Mouse (Mus musculus): Measurements from ENCODE around the gene Pemt. TPM values are rescaled to one million over a fixed set of nuclear protein-coding genes. Genes with fewer than 3 reads are reported as not detected.
A peak's percentile ranks its signal among the peaks of the same experiment; 100 is the strongest.

Gene Pemt
- total and polyA plus RNA-seq, 2 experiments from 2014 or later: 14.2 to 16.2 TPM

- ATAC-seq: peak; percentile 36; the same call in 1 of the 2 replicates
Observed at GRCm38 (mm10) chr11:59964818-59965217, 81.5 kb downstream of the Pemt start, which contains the start of gene Rasd1. Gene Rasd1, minus strand, starts transcription at chr11:59964944.

GRCm38 (mm10) chr11:59964163-59964758 lies 82.0 kb downstream of the Pemt start:
- peak overlapping the region; percentile 40 for H3K9ac ChIP-seq
- DNase-seq (peak; percentile 40), ATAC-seq (no peak)
- no peak overlapping the region for H3K27ac ChIP-seq (ENCODE audit: low read depth, low read length)
- no peak for TF ChIP-seq CTCF (IDR thresholded peaks at IDR 0.05; ENCODE audit: low read depth)
- peaks cover 18% of the 10 kb centered on the region for H3K4me1 ChIP-seq (ENCODE audit: insufficient read depth)
- H3K4me2 ChIP-seq (ENCODE audit: low read depth): peak overlapping the region; percentile 92
- peaks cover 13% of the 10 kb centered on the region; the same call in 1 of the 2 replicates for H3K36me3 ChIP-seq (ENCODE audit: insufficient read depth)
- WGBS: 4% methylated on average over 33 of the region's 33 CpGs
- H3K27me3 ChIP-seq (ENCODE audit: insufficient read depth, low read length): peaks cover 18% of the 10 kb centered on the region
- H3K9me3 ChIP-seq (ENCODE audit: low read length): no peaks in the 10 kb centered on the region
- peak overlapping the region; percentile 42 for H3K4me3 ChIP-seq (ENCODE audit: low read depth, low read length)

More at GRCm38 (mm10) chr11:59964818-59965217, 81.5 kb downstream of the Pemt start, which contains the start of gene Rasd1:
- Histone ChIP-seq H3K27me3 (ENCODE audit: insufficient read depth, low read length) (peaks cover 18% of the 10 kb centered on the region), H3K36me3 (ENCODE audit: insufficient read depth) (peaks cover 13% of the 10 kb centered on the region; the same call in 1 of the 2 replicates), H3K9ac (peak within 1 kb of the TSS; percentile 40), H3K4me2 (ENCODE audit: low read depth) (peak within 1 kb of the TSS; percentile 92), H3K9me3 (ENCODE audit: low read length) (no peaks in the 10 kb centered on the region), H3K4me3 (ENCODE audit: low read depth, low read length) (peak within 1 kb of the TSS; percentile 42), H3K27ac (ENCODE audit: low read depth, low read length) (no peak within 1 kb of the TSS), H3K4me1 (ENCODE audit: insufficient read depth) (peaks cover 18% of the 10 kb centered on the region)
- no peak for DNase-seq
- TF ChIP-seq CTCF (IDR thresholded peaks at IDR 0.05; ENCODE audit: low read depth): no peak
- 2% methylated on average over 28 of the region's 28 CpGs for WGBS

GRCm38 (mm10) chr11:59963364-59964162 lies 82.7 kb downstream of the Pemt start:
- Histone ChIP-seq H3K4me1 (ENCODE audit: insufficient read depth) (peaks cover 18% of the 10 kb centered on the region), H3K4me2 (ENCODE audit: low read depth) (peak overlapping the region; percentile 92), H3K27me3 (ENCODE audit: insufficient read depth, low read length) (peaks cover 18% of the 10 kb centered on the region), H3K9ac (peak overlapping the region; percentile 40; the same call in 1 of the 2 replicates), H3K9me3 (ENCODE audit: low read length) (no peaks in the 10 kb centered on the region), H3K4me3 (ENCODE audit: low read depth, low read length) (peak overlapping the region; percentile 42), H3K27ac (ENCODE audit: low read depth, low read length) (no peak overlapping the region), H3K36me3 (ENCODE audit: insufficient read depth) (peaks cover 13% of the 10 kb centered on the region; the same call in 1 of the 2 replicates)
- no peak for DNase-seq
- ATAC-seq: peak; percentile 27; the same call in 1 of the 2 replicates
- TF ChIP-seq CTCF (IDR thresholded peaks at IDR 0.05; ENCODE audit: low read depth): no peak
- 7% methylated on average over 34 of the region's 34 CpGs for WGBS

GRCm38 (mm10) chr11:59962590-59962989 lies 83.7 kb downstream of the Pemt start:
- Histone ChIP-seq H3K9ac (no peak overlapping the region), H3K36me3 (ENCODE audit: insufficient read depth) (peaks cover 13% of the 10 kb centered on the region; the same call in 1 of the 2 replicates), H3K4me1 (ENCODE audit: insufficient read depth) (peaks cover 18% of the 10 kb centered on the region), H3K9me3 (ENCODE audit: low read length) (no peaks in the 10 kb centered on the region), H3K4me2 (ENCODE audit: low read depth) (no peak overlapping the region), H3K27me3 (ENCODE audit: insufficient read depth, low read length) (peaks cover 18% of the 10 kb centered on the region), H3K4me3 (ENCODE audit: low read depth, low read length) (no peak overlapping the region), H3K27ac (ENCODE audit: low read depth, low read length) (no peak overlapping the region)
- TF ChIP-seq CTCF (IDR thresholded peaks at IDR 0.05; ENCODE audit: low read depth): no peak
- 71% methylated on average over 3 of the region's 3 CpGs for WGBS
- no peak for DNase-seq
- ATAC-seq: no peak

- Histone ChIP-seq H3K9ac (no peak overlapping the region), H3K9me3 (ENCODE audit: low read length) (no peaks in the 10 kb centered on the region), H3K4me3 (ENCODE audit: low read depth, low read length) (no peak overlapping the region), H3K36me3 (ENCODE audit: insufficient read depth) (peaks cover 13% of the 10 kb centered on the region; the same call in 1 of the 2 replicates), H3K27me3 (ENCODE audit: insufficient read depth, low read length) (peaks cover 18% of the 10 kb centered on the region), H3K4me2 (ENCODE audit: low read depth) (no peak overlapping the region), H3K4me1 (ENCODE audit: insufficient read depth) (peaks cover 18% of the 10 kb centered on the region), H3K27ac (ENCODE audit: low read depth, low read length) (no peak overlapping the region)
- no peak for ATAC-seq
- DNase-seq: no peak
- TF ChIP-seq CTCF (IDR thresholded peaks at IDR 0.05; ENCODE audit: low read depth): no peak
- WGBS: 87% methylated on average over 9 of the region's 9 CpGs
Observed at GRCm38 (mm10) chr11:59961338-59961875, 84.9 kb downstream of the Pemt start.

DNA sequence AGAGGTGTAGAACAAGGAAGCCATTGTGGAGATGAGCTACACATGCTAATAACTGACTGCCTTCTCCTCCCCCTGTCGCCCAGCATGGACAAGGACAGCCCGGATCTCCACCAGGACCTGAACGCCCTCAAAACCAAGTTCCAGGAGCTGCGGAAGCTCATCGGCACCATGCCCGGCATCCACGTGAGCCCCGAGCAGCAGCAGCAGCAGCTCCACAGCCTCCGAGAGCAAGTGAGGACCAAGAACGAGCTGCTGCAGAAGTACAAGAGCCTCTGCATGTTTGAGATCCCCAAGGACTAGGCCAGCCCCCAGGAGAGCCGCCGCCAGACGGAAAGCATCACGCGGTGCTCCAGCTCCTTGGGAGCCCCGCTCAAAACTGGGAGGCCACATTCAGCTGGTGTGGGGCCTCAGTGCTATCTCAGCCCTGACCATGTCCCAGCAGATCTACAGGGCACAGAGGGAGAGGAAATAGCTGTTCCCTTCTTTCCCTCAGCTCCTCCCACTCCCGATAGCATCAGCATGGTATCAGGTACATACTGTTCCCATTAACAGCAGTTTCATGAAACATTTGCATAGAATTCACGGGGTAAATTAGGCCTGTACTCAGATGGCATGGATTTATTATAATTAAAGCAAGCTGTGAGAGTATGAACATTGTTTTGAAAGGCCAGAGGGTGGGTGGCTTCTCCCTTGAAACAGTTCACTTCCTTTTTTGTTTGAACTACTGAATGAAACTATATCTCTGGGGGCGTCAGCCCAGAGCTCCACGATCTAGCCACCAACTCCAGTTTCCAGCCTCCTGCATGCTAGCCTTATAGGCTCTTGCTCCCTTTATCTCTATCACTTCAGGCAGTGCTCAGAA lies 85.6 kb downstream of the Pemt start:
- Histone ChIP-seq H3K4me3 (ENCODE audit: low read depth, low read length) (no peak overlapping the region), H3K27ac (ENCODE audit: low read depth, low read length) (no peak overlapping the region), H3K36me3 (ENCODE audit: insufficient read depth) (peaks cover 13% of the 10 kb centered on the region; the same call in 1 of the 2 replicates), H3K4me1 (ENCODE audit: insufficient read depth) (peaks cover 18% of the 10 kb centered on the region), H3K9ac (no peak overlapping the region), H3K4me2 (ENCODE audit: low read depth) (no peak overlapping the region), H3K27me3 (ENCODE audit: insufficient read depth, low read length) (peaks cover 18% of the 10 kb centered on the region), H3K9me3 (ENCODE audit: low read length) (no peaks in the 10 kb centered on the region)
- WGBS: 89% methylated on average over 20 of the region's 20 CpGs
- no peak for ATAC-seq
- TF ChIP-seq CTCF (IDR thresholded peaks at IDR 0.05; ENCODE audit: low read depth): no peak
- no peak for DNase-seq

Measured in forebrain, postnatal 0 days (tissue).